Mouse (Mus musculus) left cerebral cortex, adult 8-10 months (tissue): Measurements from ENCODE around the gene Olfr1472. TPM values are rescaled to one million over a fixed set of nuclear protein-coding genes. Genes with fewer than 3 reads are reported as not detected.
"Not testable (repeated sequence)": the region's sequence is repeated elsewhere in the genome, so short reads cannot be mapped to it uniquely, and the experiment has no call there.

Experiments used
- DNase-seq, 2 experiments: peaks; one replicate each; pipeline ENCODE4 v3.0.0; 2022; ENCODE audit warnings: low spot score in 2 of 2
- total RNA-seq, 4 experiments: library from RNA; stranded (reverse); gene quantifications; 2 replicates each; pipeline ENCODE4 v1.2.4; 2022

Olfr1472 gene
- total RNA-seq, result not detected

DNA sequence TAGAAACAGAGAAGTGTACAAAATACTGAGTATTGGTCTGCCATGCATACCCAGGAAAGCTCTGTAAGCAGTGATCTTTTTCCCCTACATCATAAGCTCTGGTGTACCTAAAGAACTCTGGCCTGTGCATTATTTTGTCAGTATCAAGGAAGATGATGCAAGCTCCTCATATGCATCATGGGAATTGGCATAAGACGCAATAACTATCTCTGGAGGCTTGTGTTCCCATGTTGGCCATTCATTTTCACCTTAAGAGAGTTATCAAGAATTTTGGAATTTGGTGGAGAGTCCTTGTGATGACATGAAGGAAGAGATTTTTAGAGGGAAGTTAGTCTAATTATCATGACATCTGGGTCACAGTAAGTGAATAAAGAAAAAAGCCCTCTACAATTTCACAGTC lies at the start of gene Olfr1472:
Olfr1472 (minus strand) TSS at position 101 of the 400 bp plus-strand sequence.
- no peak for DNase-seq

DNA sequence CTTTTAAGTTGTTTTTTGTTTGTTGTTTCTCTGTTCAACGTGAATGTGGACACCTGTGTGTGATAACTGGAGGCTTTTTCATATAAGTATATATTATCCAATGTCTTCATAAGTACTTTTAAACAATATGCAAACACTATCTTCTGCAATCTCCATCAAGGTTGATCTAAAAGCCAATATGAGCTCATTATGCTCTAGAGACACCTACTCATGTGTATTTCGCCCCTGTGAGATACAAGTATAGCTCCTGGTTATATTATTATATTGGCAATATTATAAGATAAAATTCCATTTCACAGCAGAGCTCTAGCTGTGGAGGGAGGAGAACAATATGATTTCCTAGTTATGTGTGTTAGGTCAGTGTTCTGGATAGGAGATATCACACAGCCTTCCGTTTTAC lies 44.4 kb upstream of the Olfr1472 start, which contains the start of gene Olfr1477:
Olfr1477 (plus strand) TSS at position 301 of the 400 bp plus-strand sequence.
- DNase-seq, result no peak

DNA sequence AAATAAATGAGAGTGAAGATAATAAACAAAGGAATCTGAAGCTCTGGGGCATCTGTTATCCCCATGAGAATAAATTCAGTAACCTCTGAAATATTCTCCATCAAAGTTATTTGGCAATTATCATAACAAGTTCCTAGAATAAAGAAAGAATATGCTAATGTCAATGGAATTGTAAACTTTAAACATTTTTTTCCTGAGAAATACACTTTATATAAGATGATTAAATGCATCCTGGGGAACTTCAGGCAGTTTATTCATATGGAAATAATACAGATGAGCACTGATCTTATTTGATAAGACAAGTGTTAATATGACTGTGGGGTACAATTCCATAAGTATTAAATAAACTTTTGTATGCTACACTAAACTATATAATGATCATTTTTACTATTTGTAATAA lies 24.2 kb upstream of the Olfr1472 start, which contains the start of gene Olfr1475:
Olfr1475 (minus strand) TSS at position 101 of the 400 bp plus-strand sequence.
- no peak for DNase-seq

DNA sequence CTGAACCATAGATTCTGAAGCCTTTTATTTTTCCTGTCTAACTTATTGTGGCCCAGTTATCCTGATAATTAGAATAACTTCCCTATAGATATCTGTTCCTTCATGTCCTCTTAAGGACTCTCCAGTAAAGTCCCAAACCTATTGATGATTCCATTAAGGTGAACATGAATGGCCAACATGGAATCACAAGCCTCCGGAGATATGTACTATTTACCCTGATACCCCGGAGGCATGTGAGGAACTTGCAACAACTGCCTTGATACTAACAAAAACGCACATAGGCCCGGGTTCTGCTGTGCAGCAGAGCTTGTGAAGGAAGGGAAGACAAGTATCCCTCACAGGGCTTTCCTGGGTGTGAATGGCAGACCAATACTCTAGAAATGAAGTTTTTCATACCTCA lies 13.4 kb upstream of the Olfr1472 start, which contains the start of gene Olfr1474:
Olfr1474 (plus strand) TSS at position 301 of the 400 bp plus-strand sequence.
- DNase-seq, result not testable (repeated sequence)

DNA sequence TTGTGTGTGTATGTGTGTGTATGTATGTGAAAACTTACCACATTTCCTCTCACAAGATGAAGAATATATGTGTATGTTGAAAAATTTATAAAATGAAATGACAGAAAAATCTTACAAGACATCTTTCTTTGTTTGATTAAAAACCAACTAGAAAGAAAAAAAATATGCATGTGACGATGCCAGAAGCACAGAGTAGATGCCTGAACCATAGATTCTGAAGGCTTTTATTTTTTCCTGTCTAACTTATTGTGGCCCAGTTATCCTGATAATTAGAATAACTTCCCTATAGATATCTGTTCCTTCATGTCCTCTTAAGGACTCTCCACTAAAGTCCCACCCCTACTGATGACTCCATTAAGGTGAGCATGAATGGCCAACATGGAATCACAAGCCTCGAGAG lies 12.8 kb downstream of the Olfr1472 start, which contains the start of gene Olfr1471:
Olfr1471 (plus strand) TSS at position 301 of the 400 bp plus-strand sequence.
- DNase-seq, result not testable (repeated sequence)

DNA sequence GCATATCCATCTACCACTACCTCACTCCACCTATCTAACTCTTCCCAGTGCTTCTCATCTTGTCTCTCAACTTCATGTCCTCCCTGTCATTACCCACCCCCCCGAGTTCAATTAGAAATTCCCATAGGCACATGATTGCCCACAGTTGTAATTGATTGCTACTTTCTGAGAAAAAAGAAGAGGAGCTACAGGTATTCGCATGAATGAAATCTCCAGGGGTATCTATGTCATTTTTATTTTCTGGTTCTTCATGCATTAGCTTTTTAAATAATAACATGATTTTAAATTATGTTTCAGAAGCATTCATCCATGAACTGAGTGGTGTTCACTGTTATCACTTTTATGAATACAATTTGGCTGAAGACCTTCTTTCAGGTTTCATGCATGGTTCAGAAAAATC lies 48.3 kb downstream of the Olfr1472 start, which contains the start of gene Olfr1469:
Olfr1469 (plus strand) TSS at position 301 of the 400 bp plus-strand sequence.
- DNase-seq, result no peak

Other genes with a start within 250 kb of the Olfr1472 start
- gene Olfr1463, start 224.8 kb downstream of the Olfr1472 start, total RNA-seq, result not detected
- not detected for gene Olfr1465, start 140.5 kb downstream of the Olfr1472 start, total RNA-seq
- not detected for gene Olfr1466, start 117.2 kb downstream of the Olfr1472 start, total RNA-seq
- gene Olfr1467, start 93.8 kb downstream of the Olfr1472 start, total RNA-seq, result not detected
- gene Olfr1469, start 48.2 kb downstream of the Olfr1472 start, total RNA-seq, result not detected
- gene Olfr1471, start 12.7 kb downstream of the Olfr1472 start, total RNA-seq, result not detected
- not detected for gene Olfr1474, start 13.5 kb upstream of the Olfr1472 start, total RNA-seq
- gene Olfr1475, start 24.1 kb upstream of the Olfr1472 start, total RNA-seq, result not detected
- not detected for gene Olfr1477, start 44.5 kb upstream of the Olfr1472 start, total RNA-seq
- gene Olfr1480, start 71.8 kb upstream of the Olfr1472 start, total RNA-seq, result not detected
- not detected for gene Olfr1484, start 127.4 kb upstream of the Olfr1472 start, total RNA-seq
- not detected for gene Olfr1487, start 161.3 kb upstream of the Olfr1472 start, total RNA-seq
- not detected for gene Olfr1489, start 175.5 kb upstream of the Olfr1472 start, total RNA-seq
- gene Olfr1490, start 195.0 kb upstream of the Olfr1472 start, total RNA-seq, result not detected
- gene Olfr1491, start 241.2 kb upstream of the Olfr1472 start, total RNA-seq, result not detected